Mouse (Mus musculus): ENCODE results near the gene 1300017J02Rik. TPM values are rescaled to one million over a fixed set of nuclear protein-coding genes. Genes with fewer than 3 reads are reported as not detected.
A peak's percentile ranks its signal among the peaks of the same experiment; 100 is the strongest.

Gene 1300017J02Rik
- polyA plus RNA-seq, 1 experiment from 2014 or later = 0.14 TPM

GRCm38 (mm10) chr9:103230151-103230951 is 74.5 kb downstream of the 1300017J02Rik start, which contains the start of the genes Gm20425 and Trf:
TSS of gene Gm20425 (minus strand) at chr9:103230307.
TSS of gene Trf (minus strand) at chr9:103230444.
- no peak within 1 kb of the TSS for H3K4me3 ChIP-seq (replicated peaks; ENCODE audit: low read depth, low read length)
- DNase-seq (peak; percentile 45), ATAC-seq (ENCODE audit: low FRiP score, low TSS enrichment) (no peak)
- 59% methylated on average over 29 of the region's 29 CpGs for WGBS
- H3K27me3 ChIP-seq (ENCODE audit: control insufficient read depth, insufficient read depth, low read length) = no peaks in the 10 kb centered on the region
- H3K9ac ChIP-seq (replicated peaks; ENCODE audit: low read length) = 0 out of 2 replicates have a peak within 1 kb of the TSS, but pooled peaks have one; percentile 9
- H3K9me3 ChIP-seq (ENCODE audit: control insufficient read depth, low read length) = no peaks in the 10 kb centered on the region
- no peaks in the 10 kb centered on the region for H3K36me3 ChIP-seq (ENCODE audit: control insufficient read depth, insufficient read depth, low read length)
- H3K27ac ChIP-seq (replicated peaks; ENCODE audit: low read depth, low read length) = peak within 1 kb of the TSS; percentile 49; the same call in 1 of the 2 replicates
- H3K4me2 ChIP-seq (ENCODE audit: low read length) = peak within 1 kb of the TSS; percentile 29
- no peaks in the 10 kb centered on the region for H3K4me1 ChIP-seq (ENCODE audit: control insufficient read depth, insufficient read depth, low read length)

GRCm38 (mm10) chr9:103229037-103229867 is 75.6 kb downstream of the 1300017J02Rik start:
- H3K9ac ChIP-seq (replicated peaks; ENCODE audit: low read length) = no peak overlapping the region
- no peak for DNase-seq
- H3K36me3 ChIP-seq (ENCODE audit: control insufficient read depth, insufficient read depth, low read length) = no peaks in the 10 kb centered on the region
- H3K4me3 ChIP-seq (replicated peaks; ENCODE audit: low read depth, low read length) = no peak overlapping the region
- 91% methylated on average over 15 of the region's 15 CpGs for WGBS
- H3K27ac ChIP-seq (replicated peaks; ENCODE audit: low read depth, low read length) = no peak overlapping the region
- H3K4me1 ChIP-seq (ENCODE audit: control insufficient read depth, insufficient read depth, low read length) = no peaks in the 10 kb centered on the region
- no peaks in the 10 kb centered on the region for H3K9me3 ChIP-seq (ENCODE audit: control insufficient read depth, low read length)
- ATAC-seq (ENCODE audit: low FRiP score, low TSS enrichment) = no peak
- no peaks in the 10 kb centered on the region for H3K27me3 ChIP-seq (ENCODE audit: control insufficient read depth, insufficient read depth, low read length)
- 0 out of 2 replicates have a peak overlapping the region, but pooled peaks have one; percentile 29 for H3K4me2 ChIP-seq (ENCODE audit: low read length)

- no peak overlapping the region for H3K9ac ChIP-seq (replicated peaks; ENCODE audit: low read length)
- no peaks in the 10 kb centered on the region for H3K9me3 ChIP-seq (ENCODE audit: control insufficient read depth, low read length)
- ATAC-seq (ENCODE audit: low FRiP score, low TSS enrichment) (no peak), DNase-seq (no peak)
- no peak overlapping the region for H3K4me2 ChIP-seq (ENCODE audit: low read length)
- H3K4me1 ChIP-seq (ENCODE audit: control insufficient read depth, insufficient read depth, low read length) = no peaks in the 10 kb centered on the region
- no peaks in the 10 kb centered on the region for H3K27me3 ChIP-seq (ENCODE audit: control insufficient read depth, insufficient read depth, low read length)
- no peak overlapping the region for H3K4me3 ChIP-seq (replicated peaks; ENCODE audit: low read depth, low read length)
- H3K36me3 ChIP-seq (ENCODE audit: control insufficient read depth, insufficient read depth, low read length) = no peaks in the 10 kb centered on the region
- 82% methylated on average over 13 of the region's 13 CpGs for WGBS
- no peak overlapping the region for H3K27ac ChIP-seq (replicated peaks; ENCODE audit: low read depth, low read length)
Observed at GRCm38 (mm10) chr9:103228370-103229003, 76.4 kb downstream of the 1300017J02Rik start.

- Histone ChIP-seq H3K9ac (replicated peaks; ENCODE audit: low read length) (no peak overlapping the region), H3K4me1 (ENCODE audit: control insufficient read depth, insufficient read depth, low read length) (no peaks in the 10 kb centered on the region), H3K9me3 (ENCODE audit: control insufficient read depth, low read length) (no peaks in the 10 kb centered on the region), H3K27me3 (ENCODE audit: control insufficient read depth, insufficient read depth, low read length) (no peaks in the 10 kb centered on the region), H3K4me2 (ENCODE audit: low read length) (no peak overlapping the region), H3K36me3 (ENCODE audit: control insufficient read depth, insufficient read depth, low read length) (no peaks in the 10 kb centered on the region), H3K27ac (replicated peaks; ENCODE audit: low read depth, low read length) (no peak overlapping the region), H3K4me3 (replicated peaks; ENCODE audit: low read depth, low read length) (no peak overlapping the region)
- WGBS = 95% methylated on average over 16 of the region's 16 CpGs
- ATAC-seq (ENCODE audit: low FRiP score, low TSS enrichment) (no peak), DNase-seq (no peak)
Observed at GRCm38 (mm10) chr9:103227760-103228159, 77.1 kb downstream of the 1300017J02Rik start.

GRCm38 (mm10) chr9:103226806-103227205 is 78.1 kb downstream of the 1300017J02Rik start:
- H3K4me3 ChIP-seq (replicated peaks; ENCODE audit: low read depth, low read length) = no peak overlapping the region
- no peaks in the 10 kb centered on the region for H3K9me3 ChIP-seq (ENCODE audit: control insufficient read depth, low read length)
- H3K36me3 ChIP-seq (ENCODE audit: control insufficient read depth, insufficient read depth, low read length) = no peaks in the 10 kb centered on the region
- no peak overlapping the region for H3K4me2 ChIP-seq (ENCODE audit: low read length)
- ATAC-seq (ENCODE audit: low FRiP score, low TSS enrichment) (no peak), DNase-seq (no peak)
- H3K27ac ChIP-seq (replicated peaks; ENCODE audit: low read depth, low read length) = no peak overlapping the region
- H3K9ac ChIP-seq (replicated peaks; ENCODE audit: low read length) = no peak overlapping the region
- no peaks in the 10 kb centered on the region for H3K27me3 ChIP-seq (ENCODE audit: control insufficient read depth, insufficient read depth, low read length)
- no peaks in the 10 kb centered on the region for H3K4me1 ChIP-seq (ENCODE audit: control insufficient read depth, insufficient read depth, low read length)
- 95% methylated on average over 15 of the region's 15 CpGs for WGBS

GRCm38 (mm10) chr9:103225464-103225863 is 79.4 kb downstream of the 1300017J02Rik start:
- ATAC-seq (ENCODE audit: low FRiP score, low TSS enrichment) (no peak), DNase-seq (no peak)
- 62% methylated on average over 3 of the region's 3 CpGs for WGBS
- Histone ChIP-seq H3K4me3 (replicated peaks; ENCODE audit: low read depth, low read length) (no peak overlapping the region), H3K9me3 (ENCODE audit: control insufficient read depth, low read length) (no peaks in the 10 kb centered on the region), H3K4me2 (ENCODE audit: low read length) (no peak overlapping the region), H3K27ac (replicated peaks; ENCODE audit: low read depth, low read length) (no peak overlapping the region), H3K36me3 (ENCODE audit: control insufficient read depth, insufficient read depth, low read length) (no peaks in the 10 kb centered on the region), H3K27me3 (ENCODE audit: control insufficient read depth, insufficient read depth, low read length) (no peaks in the 10 kb centered on the region), H3K9ac (replicated peaks; ENCODE audit: low read length) (no peak overlapping the region), H3K4me1 (ENCODE audit: control insufficient read depth, insufficient read depth, low read length) (no peaks in the 10 kb centered on the region)

GRCm38 (mm10) chr9:103224721-103225120 is 80.2 kb downstream of the 1300017J02Rik start:
- Histone ChIP-seq H3K27me3 (ENCODE audit: control insufficient read depth, insufficient read depth, low read length) (no peaks in the 10 kb centered on the region), H3K4me3 (replicated peaks; ENCODE audit: low read depth, low read length) (no peak overlapping the region), H3K4me1 (ENCODE audit: control insufficient read depth, insufficient read depth, low read length) (no peaks in the 10 kb centered on the region), H3K4me2 (ENCODE audit: low read length) (no peak overlapping the region), H3K27ac (replicated peaks; ENCODE audit: low read depth, low read length) (no peak overlapping the region), H3K9ac (replicated peaks; ENCODE audit: low read length) (no peak overlapping the region), H3K9me3 (ENCODE audit: control insufficient read depth, low read length) (no peaks in the 10 kb centered on the region), H3K36me3 (ENCODE audit: control insufficient read depth, insufficient read depth, low read length) (no peaks in the 10 kb centered on the region)
- ATAC-seq (ENCODE audit: low FRiP score, low TSS enrichment) (no peak), DNase-seq (no peak)
- WGBS = 96% methylated on average over 7 of the region's 7 CpGs

GRCm38 (mm10) chr9:103214281-103214680 is 90.6 kb downstream of the 1300017J02Rik start:
- no peaks in the 10 kb centered on the region for H3K9me3 ChIP-seq (ENCODE audit: control insufficient read depth, low read length)
- no peak overlapping the region for H3K9ac ChIP-seq (replicated peaks; ENCODE audit: low read length)
- H3K27ac ChIP-seq (replicated peaks; ENCODE audit: low read depth, low read length) = no peak overlapping the region
- H3K4me3 ChIP-seq (replicated peaks; ENCODE audit: low read depth, low read length) = no peak overlapping the region
- ATAC-seq (ENCODE audit: low FRiP score, low TSS enrichment) = no peak
- WGBS = 84% methylated on average over 6 of the region's 6 CpGs
- no peaks in the 10 kb centered on the region for H3K36me3 ChIP-seq (ENCODE audit: control insufficient read depth, insufficient read depth, low read length)
- H3K4me1 ChIP-seq (ENCODE audit: control insufficient read depth, insufficient read depth, low read length) = no peaks in the 10 kb centered on the region
- DNase-seq = no peak
- H3K4me2 ChIP-seq (ENCODE audit: low read length) = no peak overlapping the region
- no peaks in the 10 kb centered on the region for H3K27me3 ChIP-seq (ENCODE audit: control insufficient read depth, insufficient read depth, low read length)

All from midbrain, embryonic 14.5 days (tissue).